Mouse (Mus musculus) embryonic stem cell, embryonic (primary cell): ENCODE results near the gene Slc7a5.

ENCODE experiments used
- CTCF ChIA-PET, 4 experiments: fragments of 300-600 bp in 2 of 4; fragments of 350-600 bp in 2 of 4; sonication (Branson Sonifier 250); formaldehyde crosslinking; loops; one replicate each; lab custom pipeline; 2022; ENCODE audit warnings: inconsistent platforms in 2 of 4; lab: Charles Lee
- POLR2A ChIA-PET, 4 experiments: fragments of 300-600 bp in 2 of 4; fragments of 350-600 bp in 2 of 4; sonication (Branson Sonifier 250); formaldehyde crosslinking; loops; one replicate each; lab custom pipeline; 2022; ENCODE audit warnings: antibody characterized with exemption in 4 of 4, inconsistent platforms in 1 of 4; lab: Charles Lee

The Slc7a5 gene

GRCm38 (mm10) chr8:121907587-121908248 is at the start of gene Slc7a5:
Slc7a5 (minus strand) TSS chr8:121907694.
- POLR2A ChIA-PET, result interaction anchor here (0.6 to 79.2 kb wide), 50 partner anchors 9 to 616 kb away, joined by 3 to 3941 read pairs (median 5); partner anchors contain the start of genes Banp (in 1 of the 4), Car5a (in 1 of the 4), Map1lc3b (in 1 of the 4) and Slc7a5 (in 1 of the 4)
- CTCF ChIA-PET, result interaction anchor here (0.6 to 5.6 kb wide), 25 partner anchors 9 to 1387 kb away, joined by 3 to 151 read pairs (median 6); no protein-coding TSS in a partner anchor

- ChIA-PET POLR2A (interaction anchor here (0.5 to 9.6 kb wide), 15 partner anchors 9 to 827 kb away, joined by 3 to 154 read pairs (median 3); partner anchors contain the start of genes Cyba (in 1 of the 4) and Slc7a5 (in 1 of the 4)), CTCF (interaction anchor here in 1 of 4 experiments (1.2 kb wide), 1 partner anchor 22 kb away, joined by 4 read pairs; no protein-coding TSS in a partner anchor)
Measured at GRCm38 (mm10) chr8:121955825-121956500, 48.5 kb upstream of the Slc7a5 start.

- CTCF ChIA-PET, result no interaction called here
Measured at GRCm38 (mm10) chr8:121954981-121955555, 47.6 kb upstream of the Slc7a5 start.

GRCm38 (mm10) chr8:121953821-121954545 is 46.5 kb upstream of the Slc7a5 start:
- ChIA-PET POLR2A (interaction anchor here (0.6 to 9.6 kb wide), 23 partner anchors 8 to 490 kb away, joined by 3 to 154 read pairs (median 4); partner anchors contain the start of genes Fbxo31 (in 1 of the 4) and Mvd (in 1 of the 4)), CTCF (interaction anchor here in 2 of 4 experiments (1.2 to 1.8 kb wide), 2 partner anchors 19 to 24 kb away, joined by 3 to 5 read pairs; no protein-coding TSS in a partner anchor)

More at GRCm38 (mm10) chr8:121954981-121955555, 47.6 kb upstream of the Slc7a5 start:
- POLR2A ChIA-PET, result interaction anchor here (0.5 to 9.6 kb wide), 18 partner anchors 7 to 478 kb away, joined by 3 to 154 read pairs (median 4); partner anchors contain the start of gene Cyba (in 1 of the 4)

- CTCF ChIA-PET, result interaction anchor here in 2 of 4 experiments (0.6 to 1.8 kb wide), 3 partner anchors 25 to 77 kb away, joined by 3 to 5 read pairs (median 5); no protein-coding TSS in a partner anchor
- POLR2A ChIA-PET, result interaction anchor here in 3 of 4 experiments (0.6 to 9.6 kb wide), 20 partner anchors 9 to 490 kb away, joined by 3 to 154 read pairs (median 4); partner anchors contain the start of genes Mvd (in 1 of the 3) and Slc7a5 (in 1 of the 3)
Measured at GRCm38 (mm10) chr8:121952800-121953199, 45.3 kb upstream of the Slc7a5 start.

GRCm38 (mm10) chr8:121952122-121952521 is 44.6 kb upstream of the Slc7a5 start:
- POLR2A ChIA-PET, result interaction anchor here in 3 of 4 experiments (0.5 to 9.6 kb wide), 15 partner anchors 10 to 102 kb away, joined by 3 to 154 read pairs (median 5); partner anchors contain the start of gene Slc7a5 (in 1 of the 3)
- CTCF ChIA-PET, result interaction anchor here in 1 of 4 experiments (0.6 kb wide), 1 partner anchor 76 kb away, joined by 5 read pairs; no protein-coding TSS in a partner anchor

- POLR2A ChIA-PET, result interaction anchor here in 3 of 4 experiments (0.6 to 9.6 kb wide), 13 partner anchors 9 to 511 kb away, joined by 3 to 154 read pairs (median 12); partner anchors contain the start of genes Klhdc4 (in 1 of the 3) and Zfpm1 (in 1 of the 3)
- CTCF ChIA-PET, result no interaction called here
Measured at GRCm38 (mm10) chr8:121951656-121952009, 44.1 kb upstream of the Slc7a5 start.

- ChIA-PET POLR2A (interaction anchor here (0.6 to 9.6 kb wide), 61 partner anchors 8 to 979 kb away, joined by 3 to 154 read pairs (median 5); partner anchors contain the start of genes Snai3 (in 2 of the 4), Zcchc14 (in 2 of the 4), Fbxo31 (in 1 of the 4) and Klhdc4 (in 1 of the 4)), CTCF (interaction anchor here (0.5 to 1.5 kb wide), 9 partner anchors 16 to 608 kb away, joined by 3 to 8 read pairs (median 3); no protein-coding TSS in a partner anchor)
Measured at GRCm38 (mm10) chr8:121950749-121951655, 43.5 kb upstream of the Slc7a5 start.

- ChIA-PET CTCF (interaction anchor here (0.5 to 1.5 kb wide), 9 partner anchors 15 to 609 kb away, joined by 3 to 8 read pairs (median 3); no protein-coding TSS in a partner anchor), POLR2A (interaction anchor here (0.5 to 9.6 kb wide), 69 partner anchors 9 to 978 kb away, joined by 3 to 154 read pairs (median 5); partner anchors contain the start of genes Snai3 (in 2 of the 4), Zcchc14 (in 2 of the 4), Fbxo31 (in 1 of the 4) and Map1lc3b (in 1 of the 4))
Measured at GRCm38 (mm10) chr8:121949941-121950748, 42.7 kb upstream of the Slc7a5 start.

- POLR2A ChIA-PET, result interaction anchor here (0.6 to 9.6 kb wide), 28 partner anchors 9 to 615 kb away, joined by 3 to 154 read pairs (median 9); partner anchors contain the start of genes Slc7a5 (in 2 of the 4) and Zcchc14 (in 1 of the 4)
- CTCF ChIA-PET, result interaction anchor here in 2 of 4 experiments (0.6 to 2.8 kb wide), 5 partner anchors 14 to 369 kb away, joined by 3 to 20 read pairs (median 6); no protein-coding TSS in a partner anchor
Measured at GRCm38 (mm10) chr8:121949222-121949800, 41.8 kb upstream of the Slc7a5 start, which contains the start of gene Banp. Banp (plus strand) TSS chr8:121949750.

- ChIA-PET POLR2A (interaction anchor here (0.5 to 6.0 kb wide), 69 partner anchors 9 to 575 kb away, joined by 3 to 87 read pairs (median 4); partner anchors contain the start of genes Slc7a5 (in 2 of the 4), Cyba (in 1 of the 4), Fbxo31 (in 1 of the 4) and Klhdc4 (in 1 of the 4)), CTCF (interaction anchor here (0.5 to 2.8 kb wide), 17 partner anchors 14 to 1464 kb away, joined by 3 to 23 read pairs (median 4); no protein-coding TSS in a partner anchor)
Measured at GRCm38 (mm10) chr8:121948321-121949145, 41.0 kb upstream of the Slc7a5 start.

- POLR2A ChIA-PET, result interaction anchor here (0.5 to 6.0 kb wide), 65 partner anchors 8 to 576 kb away, joined by 3 to 87 read pairs (median 4); partner anchors contain the start of genes Slc7a5 (in 2 of the 4), Cyba (in 1 of the 4), Fbxo31 (in 1 of the 4) and Klhdc4 (in 1 of the 4)
- CTCF ChIA-PET, result interaction anchor here (0.5 to 2.8 kb wide), 20 partner anchors 13 to 1465 kb away, joined by 3 to 23 read pairs (median 4); no protein-coding TSS in a partner anchor
Measured at GRCm38 (mm10) chr8:121947753-121948141, 40.3 kb upstream of the Slc7a5 start.
